Mouse (Mus musculus): ENCODE measurements at regions not wholly inside any gene's neighbourhood (a gene's known extent, or its start where the extent isn't known, plus 50 kb on each side); places are given as distances from the start of the nearest gene placed in this dataset.

- H3K27ac ChIP-seq (ENCODE audit: low read length) = no peak overlapping the region
Observed at GRCm38 (mm10) chr10:107198460-107198859, 73.0 kb upstream of the Lin7a start.

GRCm38 (mm10) chr10:107201051-107201450 is 70.4 kb upstream of the Lin7a start:
- Histone ChIP-seq H3K36me3 (ENCODE audit: insufficient read depth, low read length) (no peaks in the 10 kb centered on the region), H3K27me3 (ENCODE audit: insufficient read depth, low read length) (no peaks in the 10 kb centered on the region), H3K4me3 (ENCODE audit: low read length) (no peak overlapping the region), H3K9me3 (ENCODE audit: low read length) (no peaks in the 10 kb centered on the region), H3K27ac (ENCODE audit: low read length) (no peak overlapping the region), H3K4me1 (ENCODE audit: insufficient read depth, low read length) (peaks cover 5% of the 10 kb centered on the region; the same call in 1 of the 2 replicates), H3K4me2 (replicated peaks; ENCODE audit: low read depth, low read length) (no peak overlapping the region), H3K9ac (replicated peaks; ENCODE audit: low read length) (no peak overlapping the region)
- ATAC-seq (ENCODE audit: low FRiP score, low TSS enrichment) = no peak
- WGBS = 79% methylated on average over 4 of the region's 4 CpGs

More at GRCm38 (mm10) chr10:107198460-107198859, 73.0 kb upstream of the Lin7a start:
- no peak for ATAC-seq (ENCODE audit: low FRiP score, low TSS enrichment)
- no peaks in the 10 kb centered on the region for H3K36me3 ChIP-seq (ENCODE audit: insufficient read depth, low read length)
- H3K4me1 ChIP-seq (ENCODE audit: insufficient read depth, low read length) = no peaks in the 10 kb centered on the region
- no peak overlapping the region for H3K4me2 ChIP-seq (replicated peaks; ENCODE audit: low read depth, low read length)
- H3K27me3 ChIP-seq (ENCODE audit: insufficient read depth, low read length) = no peaks in the 10 kb centered on the region
- WGBS = 81% methylated on average over 4 of the region's 4 CpGs
- no peak overlapping the region for H3K4me3 ChIP-seq (ENCODE audit: low read length)
- H3K9me3 ChIP-seq (ENCODE audit: low read length) = peaks cover 3% of the 10 kb centered on the region; the same call in 1 of the 2 replicates
- H3K9ac ChIP-seq (replicated peaks; ENCODE audit: low read length) = no peak overlapping the region

- Histone ChIP-seq H3K4me2 (replicated peaks; ENCODE audit: low read depth, low read length) (no peak overlapping the region), H3K27me3 (ENCODE audit: insufficient read depth, low read length) (no peaks in the 10 kb centered on the region), H3K9me3 (ENCODE audit: low read length) (no peaks in the 10 kb centered on the region), H3K27ac (ENCODE audit: low read length) (no peak overlapping the region), H3K9ac (replicated peaks; ENCODE audit: low read length) (no peak overlapping the region), H3K36me3 (ENCODE audit: insufficient read depth, low read length) (no peaks in the 10 kb centered on the region), H3K4me1 (ENCODE audit: insufficient read depth, low read length) (peaks cover 5% of the 10 kb centered on the region; the same call in 1 of the 2 replicates), H3K4me3 (ENCODE audit: low read length) (no peak overlapping the region)
- 40% methylated on average over 9 of the region's 9 CpGs for WGBS
- peak; percentile 85; the same call in 1 of the 2 replicates for ATAC-seq (ENCODE audit: low FRiP score, low TSS enrichment)
Observed at GRCm38 (mm10) chr10:107205085-107205717, 66.3 kb upstream of the Lin7a start.

GRCm38 (mm10) chr10:107209927-107210326 is 61.6 kb upstream of the Lin7a start:
- Histone ChIP-seq H3K36me3 (ENCODE audit: insufficient read depth, low read length) (no peaks in the 10 kb centered on the region), H3K9ac (replicated peaks; ENCODE audit: low read length) (no peak overlapping the region), H3K4me2 (replicated peaks; ENCODE audit: low read depth, low read length) (no peak overlapping the region), H3K4me3 (ENCODE audit: low read length) (no peak overlapping the region), H3K27me3 (ENCODE audit: insufficient read depth, low read length) (no peaks in the 10 kb centered on the region), H3K27ac (ENCODE audit: low read length) (no peak overlapping the region), H3K9me3 (ENCODE audit: low read length) (no peaks in the 10 kb centered on the region), H3K4me1 (ENCODE audit: insufficient read depth, low read length) (peaks cover 5% of the 10 kb centered on the region; the same call in 1 of the 2 replicates)
- WGBS = 73% methylated on average over 4 of the region's 4 CpGs
- no peak for ATAC-seq (ENCODE audit: low FRiP score, low TSS enrichment)

- ATAC-seq (ENCODE audit: low FRiP score, low TSS enrichment) = no peak
Observed at GRCm38 (mm10) chr10:107213071-107213470, 58.4 kb upstream of the Lin7a start.

GRCm38 (mm10) chr10:107213541-107214340 is 57.7 kb upstream of the Lin7a start:
- Histone ChIP-seq H3K4me2 (replicated peaks; ENCODE audit: low read depth, low read length) (no peak overlapping the region), H3K27ac (ENCODE audit: low read length) (no peak overlapping the region), H3K36me3 (ENCODE audit: insufficient read depth, low read length) (no peaks in the 10 kb centered on the region), H3K27me3 (ENCODE audit: insufficient read depth, low read length) (no peaks in the 10 kb centered on the region), H3K9me3 (ENCODE audit: low read length) (no peaks in the 10 kb centered on the region), H3K9ac (replicated peaks; ENCODE audit: low read length) (no peak overlapping the region), H3K4me1 (ENCODE audit: insufficient read depth, low read length) (no peaks in the 10 kb centered on the region), H3K4me3 (ENCODE audit: low read length) (no peak overlapping the region)
- WGBS = 74% methylated on average over 3 of the region's 3 CpGs
- ATAC-seq (ENCODE audit: low FRiP score, low TSS enrichment) = no peak

More at GRCm38 (mm10) chr10:107213071-107213470, 58.4 kb upstream of the Lin7a start:
- H3K4me1 ChIP-seq (ENCODE audit: insufficient read depth, low read length) = no peaks in the 10 kb centered on the region
- H3K27ac ChIP-seq (ENCODE audit: low read length) = no peak overlapping the region
- H3K36me3 ChIP-seq (ENCODE audit: insufficient read depth, low read length) = no peaks in the 10 kb centered on the region
- no peak overlapping the region for H3K4me3 ChIP-seq (ENCODE audit: low read length)
- 96% methylated on average over 4 of the region's 4 CpGs for WGBS
- H3K9ac ChIP-seq (replicated peaks; ENCODE audit: low read length) = no peak overlapping the region
- H3K4me2 ChIP-seq (replicated peaks; ENCODE audit: low read depth, low read length) = no peak overlapping the region
- H3K9me3 ChIP-seq (ENCODE audit: low read length) = no peaks in the 10 kb centered on the region
- no peaks in the 10 kb centered on the region for H3K27me3 ChIP-seq (ENCODE audit: insufficient read depth, low read length)

GRCm38 (mm10) chr10:107214741-107215230 is 56.7 kb upstream of the Lin7a start:
- WGBS = 86% methylated on average over 4 of the region's 4 CpGs
- no peaks in the 10 kb centered on the region for H3K9me3 ChIP-seq (ENCODE audit: low read length)
- ATAC-seq (ENCODE audit: low FRiP score, low TSS enrichment) = no peak
- H3K4me3 ChIP-seq (ENCODE audit: low read length) = no peak overlapping the region
- H3K27me3 ChIP-seq (ENCODE audit: insufficient read depth, low read length) = no peaks in the 10 kb centered on the region
- H3K27ac ChIP-seq (ENCODE audit: low read length) = no peak overlapping the region
- no peaks in the 10 kb centered on the region for H3K4me1 ChIP-seq (ENCODE audit: insufficient read depth, low read length)
- H3K4me2 ChIP-seq (replicated peaks; ENCODE audit: low read depth, low read length) = no peak overlapping the region
- no peak overlapping the region for H3K9ac ChIP-seq (replicated peaks; ENCODE audit: low read length)
- H3K36me3 ChIP-seq (ENCODE audit: insufficient read depth, low read length) = no peaks in the 10 kb centered on the region

- no peak for ATAC-seq (ENCODE audit: low FRiP score, low TSS enrichment)
- Histone ChIP-seq H3K4me1 (ENCODE audit: insufficient read depth, low read length) (no peaks in the 10 kb centered on the region), H3K9ac (replicated peaks; ENCODE audit: low read length) (no peak overlapping the region), H3K27me3 (ENCODE audit: insufficient read depth, low read length) (no peaks in the 10 kb centered on the region), H3K4me2 (replicated peaks; ENCODE audit: low read depth, low read length) (no peak overlapping the region), H3K4me3 (ENCODE audit: low read length) (no peak overlapping the region), H3K27ac (ENCODE audit: low read length) (no peak overlapping the region), H3K36me3 (ENCODE audit: insufficient read depth, low read length) (no peaks in the 10 kb centered on the region), H3K9me3 (ENCODE audit: low read length) (no peaks in the 10 kb centered on the region)
- WGBS = 80% methylated on average over 2 of the region's 2 CpGs
Observed at GRCm38 (mm10) chr10:107215611-107216520, 55.6 kb upstream of the Lin7a start.

- no peaks in the 10 kb centered on the region for H3K4me1 ChIP-seq (ENCODE audit: insufficient read depth, low read length)
- no peaks in the 10 kb centered on the region for H3K27me3 ChIP-seq (ENCODE audit: insufficient read depth, low read length)
- no peak overlapping the region for H3K9ac ChIP-seq (replicated peaks; ENCODE audit: low read length)
- H3K4me2 ChIP-seq (replicated peaks; ENCODE audit: low read depth, low read length) = no peak overlapping the region
- no peak overlapping the region for H3K27ac ChIP-seq (ENCODE audit: low read length)
- no peak overlapping the region for H3K4me3 ChIP-seq (ENCODE audit: low read length)
- no peaks in the 10 kb centered on the region for H3K9me3 ChIP-seq (ENCODE audit: low read length)
- no peak for ATAC-seq (ENCODE audit: low FRiP score, low TSS enrichment)
- no peaks in the 10 kb centered on the region for H3K36me3 ChIP-seq (ENCODE audit: insufficient read depth, low read length)
- 61% methylated on average over 1 of the region's 1 CpGs for WGBS
Observed at GRCm38 (mm10) chr10:107216756-107217155, 54.7 kb upstream of the Lin7a start.
